10 mouse cellular contexts compared by ENCODE assay signal in genomic region chr14:14347151-14347835, GRCm38 (mm10). TPM values are rescaled to one million over a fixed set of nuclear protein-coding genes. Genes with fewer than 3 reads are reported as not detected.
DNase-seq lines count a peak whose midpoint lies in the region; ATAC-seq and TF ChIP-seq lines count a peak whose summit lies in the region.
"Had no signal": no experiment of that assay in that cellular context is flagged by ENCODE, and none has a peak within 500 bp of the region (broad histone marks: within the 10 kb centered on the region; RNA-seq: fewer than 3 reads in every experiment).

No protein-coding gene starts in this region.

- H3K9ac ChIP-seq in MEL (ENCODE audit: control insufficient read depth, low read depth, low read length, poor library complexity, severe bottlenecking): no peak overlapping the region
- no peak overlapping the region for H3K9ac ChIP-seq in forebrain, embryonic 12.5 days
- H3K9ac ChIP-seq in hindbrain, postnatal 0 days (replicated peaks; ENCODE audit: low read length): no peak overlapping the region
- H3K9ac ChIP-seq in limb, embryonic 15.5 days: no peak overlapping the region
- H3K9ac ChIP-seq in neural tube, embryonic 12.5 days: no peak overlapping the region

- peak overlapping the region; percentile 75 for H3K4me3 ChIP-seq in heart, embryonic 10.5 days
- H3K4me3 ChIP-seq in MEL (ENCODE audit: control insufficient read depth in 1 of 2, insufficient read depth in 1 of 2, low read depth in 2 of 2, low read length in 2 of 2): no peak overlapping the region
- no peak overlapping the region for H3K4me3 ChIP-seq in forebrain, embryonic 12.5 days (replicated peaks)
- peak overlapping the region; percentile 58; the same call in 1 of the 2 replicates for H3K4me3 ChIP-seq in hindbrain, postnatal 0 days (ENCODE audit: low read length)
- peak overlapping the region; percentile 59; the same call in 1 of the 2 replicates for H3K4me3 ChIP-seq in limb, embryonic 15.5 days
- H3K4me3 ChIP-seq in neural tube, embryonic 12.5 days: peak overlapping the region; percentile 64; the same call in 1 of the 2 replicates

- DNase-seq in heart, embryonic 10.5 days (ENCODE audit: low spot score): no peak
- DNase-seq in heart, adult 18-20 months: no peak
- peak; percentile 14 for DNase-seq in MEL (ENCODE audit: low read depth, low spot score)
- DNase-seq in hindbrain, postnatal 0 days (ENCODE audit: low spot score): peak; percentile 36
- DNase-seq in thymus, postnatal 25 days: peak; percentile 18

- no peak for TF ChIP-seq EP300 in MEL (IDR thresholded peaks at IDR 0.05; ENCODE audit: low read depth in 1 of 2, low read length in 2 of 2)

- H3K36me3 ChIP-seq in heart, embryonic 10.5 days: peaks cover 46% of the 10 kb centered on the region
- no peaks in the 10 kb centered on the region for H3K36me3 ChIP-seq in MEL (ENCODE audit: control insufficient read depth in 1 of 2, insufficient read depth in 2 of 2, low read length in 2 of 2)
- no peaks in the 10 kb centered on the region for H3K36me3 ChIP-seq in forebrain, embryonic 12.5 days (replicated peaks)
- H3K36me3 ChIP-seq in hindbrain, postnatal 0 days (ENCODE audit: insufficient read depth, low read length): no peaks in the 10 kb centered on the region
- H3K36me3 ChIP-seq in limb, embryonic 15.5 days: 0 out of 2 replicates have a peak, but pooled peaks cover 9% of the 10 kb centered on the region
- H3K36me3 ChIP-seq in neural tube, embryonic 12.5 days: peaks cover 6% of the 10 kb centered on the region; the same call in 1 of the 2 replicates

- H3K27ac ChIP-seq in heart, embryonic 10.5 days: peak overlapping the region; percentile 91; the same call in 1 of the 2 replicates
- H3K27ac ChIP-seq in MEL (ENCODE audit: control insufficient read depth, low read depth, low read length): no peak overlapping the region
- no peak overlapping the region for H3K27ac ChIP-seq in forebrain, embryonic 12.5 days
- peak overlapping the region; percentile 77; the same call in 1 of the 2 replicates for H3K27ac ChIP-seq in hindbrain, postnatal 0 days
- H3K27ac ChIP-seq in limb, embryonic 15.5 days: no peak overlapping the region
- H3K27ac ChIP-seq in neural tube, embryonic 12.5 days: no peak overlapping the region

- no peaks in the 10 kb centered on the region for H3K27me3 ChIP-seq in heart, embryonic 10.5 days (ENCODE audit: insufficient read depth, poor library complexity, severe bottlenecking)
- no peaks in the 10 kb centered on the region for H3K27me3 ChIP-seq in MEL (ENCODE audit: control insufficient read depth in 1 of 2, insufficient read depth in 2 of 2, low read length in 2 of 2)
- no peaks in the 10 kb centered on the region for H3K27me3 ChIP-seq in forebrain, embryonic 12.5 days
- H3K27me3 ChIP-seq in hindbrain, postnatal 0 days (ENCODE audit: insufficient read depth, low read length): no peaks in the 10 kb centered on the region
- no peaks in the 10 kb centered on the region for H3K27me3 ChIP-seq in limb, embryonic 15.5 days
- H3K27me3 ChIP-seq in neural tube, embryonic 12.5 days (replicated peaks): no peaks in the 10 kb centered on the region

- no peak for TF ChIP-seq RAD21 in MEL (IDR thresholded peaks at IDR 0.05; ENCODE audit: low read depth, low read length)

- peaks cover 53% of the 10 kb centered on the region for H3K9me3 ChIP-seq in heart, embryonic 10.5 days
- H3K9me3 ChIP-seq in MEL (replicated peaks; ENCODE audit: insufficient read depth, low read length): no peaks in the 10 kb centered on the region; the same call in 1 of the 2 replicates
- peaks cover 53% of the 10 kb centered on the region for H3K9me3 ChIP-seq in forebrain, embryonic 12.5 days
- peaks cover 13% of the 10 kb centered on the region; the same call in 1 of the 2 replicates for H3K9me3 ChIP-seq in hindbrain, postnatal 0 days (ENCODE audit: low read length)
- peaks cover 36% of the 10 kb centered on the region for H3K9me3 ChIP-seq in limb, embryonic 15.5 days
- peaks cover 47% of the 10 kb centered on the region for H3K9me3 ChIP-seq in neural tube, embryonic 12.5 days

- no peak for TF ChIP-seq CTCF in MEL (IDR thresholded peaks at IDR 0.05 in 2 of 3, conservative IDR thresholded peaks at IDR 0.05 in 1 of 3; ENCODE audit: control insufficient read depth in 1 of 3, insufficient read depth in 1 of 3, low read depth in 2 of 3, low read length in 3 of 3, poor library complexity in 1 of 3, severe bottlenecking in 1 of 3)
- no peak for TF ChIP-seq CTCF in hindbrain, postnatal 0 days (IDR thresholded peaks at IDR 0.05; ENCODE audit: low read depth)

- peak overlapping the region; percentile 79; the same call in 1 of the 2 replicates for H3K4me2 ChIP-seq in forebrain, embryonic 12.5 days
- H3K4me2 ChIP-seq in hindbrain, postnatal 0 days (ENCODE audit: low read depth, low read length): peak overlapping the region; percentile 81
- no peak overlapping the region for H3K4me2 ChIP-seq in limb, embryonic 15.5 days
- peak overlapping the region; percentile 73 for H3K4me2 ChIP-seq in neural tube, embryonic 12.5 days (replicated peaks)

- H3K4me1 ChIP-seq in heart, embryonic 10.5 days: 0 out of 2 replicates have a peak, but pooled peaks cover 3% of the 10 kb centered on the region
- no peaks in the 10 kb centered on the region for H3K4me1 ChIP-seq in MEL (ENCODE audit: control insufficient read depth in 1 of 2, insufficient read depth in 2 of 2, low read length in 2 of 2)
- H3K4me1 ChIP-seq in forebrain, embryonic 12.5 days: 0 out of 2 replicates have a peak, but pooled peaks cover 5% of the 10 kb centered on the region
- H3K4me1 ChIP-seq in hindbrain, postnatal 0 days (ENCODE audit: insufficient read depth, low read length): no peaks in the 10 kb centered on the region
- H3K4me1 ChIP-seq in limb, embryonic 15.5 days: peaks cover 4% of the 10 kb centered on the region; the same call in 1 of the 2 replicates
- H3K4me1 ChIP-seq in neural tube, embryonic 12.5 days: peaks cover 3% of the 10 kb centered on the region; the same call in 1 of the 2 replicates

- peak; percentile 7; the same call in 1 of the 2 replicates for ATAC-seq in forebrain, embryonic 12.5 days (ENCODE audit: low FRiP score)
- peak; percentile 24 for ATAC-seq in hindbrain, postnatal 0 days
- ATAC-seq in limb, embryonic 15.5 days (ENCODE audit: insufficient number of reproducible peaks, low FRiP score, low TSS enrichment, low read depth): no peak
- peak; percentile 2 for ATAC-seq in neural tube, embryonic 12.5 days (ENCODE audit: low FRiP score, low read depth)

- 76% methylated on average over 17 of the region's 17 CpGs for WGBS in heart, embryonic 10.5 days
- 82% methylated on average over 17 of the region's 17 CpGs for WGBS in forebrain, embryonic 12.5 days
- 84% methylated on average over 17 of the region's 17 CpGs for WGBS in hindbrain, postnatal 0 days
- WGBS in limb, embryonic 15.5 days: 78% methylated on average over 17 of the region's 17 CpGs
- 81% methylated on average over 17 of the region's 17 CpGs for WGBS in neural tube, embryonic 12.5 days

- H3K79me2 ChIP-seq in MEL (ENCODE audit: control insufficient read depth, insufficient read depth, low read length, poor library complexity): no peaks in the 10 kb centered on the region

- no peak for TF ChIP-seq POLR2A in MEL (IDR thresholded peaks at IDR 0.05; ENCODE audit: control insufficient read depth in 1 of 2, insufficient read depth in 1 of 2, low read depth in 1 of 2, low read length in 2 of 2, poor library complexity in 1 of 2)

TF ChIP-seq in MEL, 35 proteins besides CTCF, POLR2A, EP300 and RAD21 (continues in another document):
- TF ChIP-seq USF2 (IDR thresholded peaks at IDR 0.05; ENCODE audit: borderline replicate concordance in 1 of 2, insufficient read depth in 1 of 2, low read depth in 1 of 2, low read length in 2 of 2): no peak
- TF ChIP-seq MEF2A (IDR thresholded peaks at IDR 0.05; ENCODE audit: extremely low read depth, insufficient replicate concordance, low read depth, low read length, poor library complexity, severe bottlenecking): no peak
- TF ChIP-seq ZMIZ1 (IDR thresholded peaks at IDR 0.05; ENCODE audit: low read depth, low read length): no peak

RNA-seq across cellular contexts. Expression of gene Il3ra, which starts 1.2 kb away (rescaled TPM):
- polyA plus RNA-seq in heart, embryonic 10.5 days (2016; fragmentation: Nextera tagmentation; extraction: Ambion mirVana): 5.0 and 5.3 TPM in 2 replicates
- total RNA-seq in heart, adult 18-20 months (2021): 1 to 10 TPM; 5.0 to 6.2 TPM
- total RNA-seq in MEL (2012; rRNA removed): 0.42 and 0.75 TPM in 2 replicates
- polyA plus RNA-seq in MEL (2012; ENCODE audit: insufficient read depth in 1 of 2, insufficient read length in 2 of 2, low read depth in 1 of 2, low replicate concordance in 2 of 2, missing spikeins in 1 of 2): under 1 TPM in 1 of 2 experiments, not detected in 1; 0.74 TPM
- polyA plus RNA-seq in forebrain, embryonic 12.5 days (2016; fragmentation: Nextera tagmentation; extraction: Ambion mirVana): 1.4 TPM in 2 replicates
- 3.8 and 11.0 TPM in 2 replicates for total RNA-seq in hindbrain, postnatal 0 days (2014; rRNA removed)
- 2.3 and 2.4 TPM in 2 replicates for polyA plus RNA-seq in hindbrain, postnatal 0 days (2015; fragmentation: Nextera tagmentation; extraction: Ambion mirVana)
- 5.1 and 5.4 TPM in 2 replicates for polyA plus RNA-seq in limb, embryonic 15.5 days (2015; fragmentation: Nextera tagmentation; extraction: Ambion mirVana)
- polyA plus RNA-seq in neural tube, embryonic 12.5 days (2016; fragmentation: Nextera tagmentation; extraction: Ambion mirVana): 4.1 and 5.0 TPM in 2 replicates

RNA-seq across cellular contexts. Expression of gene Olfr31, which starts 24.7 kb away (rescaled TPM):
- not detected in 2 replicates for polyA plus RNA-seq in heart, embryonic 10.5 days (2016; fragmentation: Nextera tagmentation; extraction: Ambion mirVana)
- total RNA-seq in heart, adult 18-20 months (2021): not detected
- not detected in 2 replicates for total RNA-seq in MEL (2012; rRNA removed)
- polyA plus RNA-seq in MEL (2012; ENCODE audit: insufficient read depth in 1 of 2, insufficient read length in 2 of 2, low read depth in 1 of 2, low replicate concordance in 2 of 2, missing spikeins in 1 of 2): under 1 TPM in 1 of 2 experiments, not detected in 1; 0.03 TPM
- polyA plus RNA-seq in forebrain, embryonic 12.5 days (2016; fragmentation: Nextera tagmentation; extraction: Ambion mirVana): not detected in 2 replicates
- not detected in 2 replicates for total RNA-seq in hindbrain, postnatal 0 days (2014; rRNA removed)
- 0.05 and 0.30 TPM in 2 replicates for polyA plus RNA-seq in hindbrain, postnatal 0 days (2015; fragmentation: Nextera tagmentation; extraction: Ambion mirVana)
- not detected in 2 replicates for polyA plus RNA-seq in limb, embryonic 15.5 days (2015; fragmentation: Nextera tagmentation; extraction: Ambion mirVana)
- polyA plus RNA-seq in neural tube, embryonic 12.5 days (2016; fragmentation: Nextera tagmentation; extraction: Ambion mirVana): not detected in 2 replicates
- polyA plus RNA-seq: heart, postnatal 0 days; small intestine, adult 2 months had no signal

RNA-seq across cellular contexts. Expression of gene Olfr721-ps1, which starts 53.8 kb away (rescaled TPM):
- not detected in 2 replicates for polyA plus RNA-seq in heart, embryonic 10.5 days (2016; fragmentation: Nextera tagmentation; extraction: Ambion mirVana)
- total RNA-seq in heart, adult 18-20 months (2021): not detected
- not detected in 2 replicates for total RNA-seq in MEL (2012; rRNA removed)
- not detected for polyA plus RNA-seq in MEL (2012; ENCODE audit: insufficient read depth in 1 of 2, insufficient read length in 2 of 2, low read depth in 1 of 2, low replicate concordance in 2 of 2, missing spikeins in 1 of 2)
- not detected in 2 replicates for polyA plus RNA-seq in forebrain, embryonic 12.5 days (2016; fragmentation: Nextera tagmentation; extraction: Ambion mirVana)
- not detected in 2 replicates for total RNA-seq in hindbrain, postnatal 0 days (2014; rRNA removed)
- not detected in 2 replicates for polyA plus RNA-seq in hindbrain, postnatal 0 days (2015; fragmentation: Nextera tagmentation; extraction: Ambion mirVana)
- not detected in 2 replicates for polyA plus RNA-seq in limb, embryonic 15.5 days (2015; fragmentation: Nextera tagmentation; extraction: Ambion mirVana)
- polyA plus RNA-seq in neural tube, embryonic 12.5 days (2016; fragmentation: Nextera tagmentation; extraction: Ambion mirVana): not detected in 2 replicates
- polyA plus RNA-seq: heart, postnatal 0 days; small intestine, adult 2 months had no signal

Comparison
In these comparisons a context has a peak if more than half of its experiments do, and no peak if none do; other contexts are left out.
1. DNase-seq: peak in MEL (single experiment), hindbrain, postnatal 0 days (single experiment) and thymus, postnatal 25 days (single experiment); none in heart, embryonic 10.5 days (single experiment) and heart, adult 18-20 months (0 of 2).
2. H3K27ac ChIP-seq: peak in heart, embryonic 10.5 days (single experiment) and hindbrain, postnatal 0 days (single experiment); none in MEL (single experiment), forebrain, embryonic 12.5 days (single experiment), limb, embryonic 15.5 days (single experiment) and neural tube, embryonic 12.5 days (single experiment).
3. H3K4me3 ChIP-seq: peak in heart, embryonic 10.5 days (single experiment), hindbrain, postnatal 0 days (single experiment), limb, embryonic 15.5 days (single experiment) and neural tube, embryonic 12.5 days (single experiment); none in MEL (0 of 2) and forebrain, embryonic 12.5 days (single experiment).